Mouse (Mus musculus) erythroblast, embryonic 14.5 days (primary cell): Measurements from ENCODE around the gene Dnah1. TPM values are rescaled to one million over a fixed set of nuclear protein-coding genes. Genes with fewer than 3 reads are reported as not detected.

Experiments used
- H3K27me3 ChIP-seq: 2 replicates; pipeline ENCODE4 v1.6.1; 2012; ENCODE audit warnings: inconsistent platforms; ENCODE audit not compliant: control insufficient read depth
- H3K36me3 ChIP-seq: 2 replicates; pipeline ENCODE4 v1.6.1; 2012; ENCODE audit warnings: mild to moderate bottlenecking, inconsistent platforms; ENCODE audit not compliant: control insufficient read depth
- H3K4me1 ChIP-seq: 2 replicates; pipeline ENCODE4 v1.6.1; 2012; ENCODE audit warnings: inconsistent platforms; ENCODE audit not compliant: control insufficient read depth
- H3K4me3 ChIP-seq: replicated peaks from 2 replicates; pipeline ENCODE3; 2012; ENCODE audit warnings: moderate library complexity, mild to moderate bottlenecking, inconsistent platforms
- H3K9me3 ChIP-seq: 2 replicates; pipeline ENCODE4 v1.6.1; 2012; ENCODE audit warnings: low read length, inconsistent platforms, mixed read lengths; ENCODE audit not compliant: control insufficient read depth
- GATA1 ChIP-seq: IDR thresholded peaks from 2 replicates; pipeline ENCODE4 v1.6.1; 2012; ENCODE audit warnings: low read length, inconsistent platforms, mixed read lengths
- TAL1 ChIP-seq: IDR thresholded peaks from 3 replicates; pipeline ENCODE4 v1.6.1; 2012; ENCODE audit warnings: low read length, inconsistent platforms, mixed read lengths
- polyA plus RNA-seq: library from polyadenylated mRNA; stranded (reverse); fragments of >175 nt; gene quantifications from 2 replicates; pipeline ENCODE4 v1.2.3, GENCODE M21; 2012

The Dnah1 gene
- polyA plus RNA-seq, 1 experiment: not detected

GRCm38 (mm10) chr14:31233070-31233995 lies 90.4 kb downstream of the Dnah1 start:
- Histone ChIP-seq H3K4me3 (no peak overlapping the region), H3K36me3 (no peaks in the 10 kb centered on the region; the same call in 1 of the 2 replicates), H3K27me3 (peaks cover 30% of the 10 kb centered on the region), H3K4me1 (peaks cover 1% of the 10 kb centered on the region; the same call in 1 of the 2 replicates), H3K9me3 (no peaks in the 10 kb centered on the region)
- TF ChIP-seq GATA1 (no peak), TAL1 (no peak)

GRCm38 (mm10) chr14:31232404-31233069 lies 91.2 kb downstream of the Dnah1 start:
- TF ChIP-seq GATA1 (no peak), TAL1 (no peak)
- Histone ChIP-seq H3K4me3 (no peak overlapping the region), H3K9me3 (no peaks in the 10 kb centered on the region), H3K27me3 (peaks cover 34% of the 10 kb centered on the region), H3K36me3 (no peaks in the 10 kb centered on the region; the same call in 1 of the 2 replicates), H3K4me1 (peaks cover 1% of the 10 kb centered on the region; the same call in 1 of the 2 replicates)

GRCm38 (mm10) chr14:31230442-31230841 lies 93.3 kb downstream of the Dnah1 start:
- Histone ChIP-seq H3K27me3 (peaks cover 34% of the 10 kb centered on the region), H3K9me3 (no peaks in the 10 kb centered on the region), H3K4me3 (no peak overlapping the region), H3K4me1 (peaks cover 1% of the 10 kb centered on the region; the same call in 1 of the 2 replicates), H3K36me3 (no peaks in the 10 kb centered on the region)
- TF ChIP-seq GATA1 (no peak), TAL1 (no peak)

GRCm38 (mm10) chr14:31228234-31228633 lies 95.5 kb downstream of the Dnah1 start:
- peaks cover 31% of the 10 kb centered on the region for H3K27me3 ChIP-seq
- no peaks in the 10 kb centered on the region for H3K36me3 ChIP-seq
- no peak overlapping the region for H3K4me3 ChIP-seq
- TF ChIP-seq GATA1: no peak
- no peak for TF ChIP-seq TAL1
- H3K9me3 ChIP-seq: no peaks in the 10 kb centered on the region
- H3K4me1 ChIP-seq: no peaks in the 10 kb centered on the region

- no peaks in the 10 kb centered on the region for H3K4me1 ChIP-seq
- H3K4me3 ChIP-seq: no peak overlapping the region
- H3K27me3 ChIP-seq: peaks cover 20% of the 10 kb centered on the region
- no peaks in the 10 kb centered on the region for H3K9me3 ChIP-seq
- TF ChIP-seq GATA1 (no peak), TAL1 (no peak)
- no peaks in the 10 kb centered on the region for H3K36me3 ChIP-seq
These were observed 96.7 kb downstream of the Dnah1 start for GRCm38 (mm10) chr14:31226978-31227377.

- Histone ChIP-seq H3K36me3 (no peaks in the 10 kb centered on the region), H3K27me3 (peaks cover 14% of the 10 kb centered on the region), H3K4me3 (no peak within 1 kb of the TSS), H3K9me3 (no peaks in the 10 kb centered on the region), H3K4me1 (peaks cover 25% of the 10 kb centered on the region)
- TF ChIP-seq TAL1 (no peak), GATA1 (no peak)
These were observed 106.0 kb downstream of the Dnah1 start, which contains the start of gene Sema3g for GRCm38 (mm10) chr14:31217666-31218065. TSS of gene Sema3g (plus strand) at chr14:31217860.

GRCm38 (mm10) chr14:31216846-31217245 lies 106.8 kb downstream of the Dnah1 start, which contains the start of gene Nisch:
TSS of gene Nisch (minus strand) at chr14:31216946.
- no peaks in the 10 kb centered on the region; the same call in 1 of the 2 replicates for H3K36me3 ChIP-seq
- H3K9me3 ChIP-seq: no peaks in the 10 kb centered on the region
- TF ChIP-seq TAL1: no peak
- no peak for TF ChIP-seq GATA1
- H3K4me1 ChIP-seq: peaks cover 25% of the 10 kb centered on the region
- peaks cover 15% of the 10 kb centered on the region for H3K27me3 ChIP-seq
- H3K4me3 ChIP-seq: no peak within 1 kb of the TSS

- Histone ChIP-seq H3K4me1 (peaks cover 25% of the 10 kb centered on the region), H3K4me3 (no peak overlapping the region), H3K9me3 (no peaks in the 10 kb centered on the region), H3K36me3 (no peaks in the 10 kb centered on the region; the same call in 1 of the 2 replicates), H3K27me3 (peaks cover 13% of the 10 kb centered on the region)
- no peak for TF ChIP-seq GATA1
These were observed 108.3 kb downstream of the Dnah1 start for GRCm38 (mm10) chr14:31215157-31216002.
